Mouse (Mus musculus) T-cell, adult 2 months (primary cell): ENCODE measurements around the gene Psg16.
A peak's percentile ranks its signal among the peaks of the same experiment; 100 is the strongest.

Experiments used
- DNase-seq: peaks from one replicate; pipeline ENCODE4 v3.0.0; 2022; ENCODE audit warnings: low spot score

The Psg16 gene

GRCm38 (mm10) chr7:17073904-17074615 is at the start of gene Psg16:
TSS of gene Psg16 (plus strand) at chr7:17074040.
- DNase-seq = peak; percentile 30

GRCm38 (mm10) chr7:17024141-17024540 is 49.7 kb upstream of the Psg16 start:
- DNase-seq = no peak

- DNase-seq = peak; percentile 36
Observed at GRCm38 (mm10) chr7:17024814-17025504, 48.9 kb upstream of the Psg16 start.

GRCm38 (mm10) chr7:17025505-17025894 is 48.3 kb upstream of the Psg16 start:
- DNase-seq = no peak

- no peak for DNase-seq
Observed at GRCm38 (mm10) chr7:17025896-17026622, 47.8 kb upstream of the Psg16 start.

- DNase-seq = peak; percentile 35
Observed at GRCm38 (mm10) chr7:17026710-17027587, 46.9 kb upstream of the Psg16 start.

GRCm38 (mm10) chr7:17027588-17028343 is 46.1 kb upstream of the Psg16 start, which contains the start of gene Ppp5c:
TSS of gene Ppp5c (minus strand) at chr7:17027924.
- DNase-seq = peak; percentile 63

GRCm38 (mm10) chr7:17028923-17029322 is 44.9 kb upstream of the Psg16 start:
- DNase-seq = no peak

GRCm38 (mm10) chr7:17030239-17030638 is 43.6 kb upstream of the Psg16 start:
- peak; percentile 13 for DNase-seq

GRCm38 (mm10) chr7:17038018-17038695 is 35.7 kb upstream of the Psg16 start:
- DNase-seq = no peak

- DNase-seq = no peak
Observed at GRCm38 (mm10) chr7:17039373-17039772, 34.5 kb upstream of the Psg16 start.

- no peak for DNase-seq
Observed at GRCm38 (mm10) chr7:17045743-17046142, 28.1 kb upstream of the Psg16 start.

- no peak for DNase-seq
Observed at GRCm38 (mm10) chr7:17047041-17047682, 26.7 kb upstream of the Psg16 start.

GRCm38 (mm10) chr7:17048431-17049190 is 25.2 kb upstream of the Psg16 start:
- no peak for DNase-seq

GRCm38 (mm10) chr7:17050491-17050890 is 23.3 kb upstream of the Psg16 start:
- no peak for DNase-seq

- DNase-seq = peak; percentile 50
Observed at GRCm38 (mm10) chr7:17050933-17051594, 22.8 kb upstream of the Psg16 start.

GRCm38 (mm10) chr7:17054325-17054989 is 19.4 kb upstream of the Psg16 start:
- DNase-seq = no peak
